Mouse (Mus musculus) kidney, embryonic 16.5 days (tissue): ENCODE results near the gene Flt3l. TPM values are rescaled to one million over a fixed set of nuclear protein-coding genes. Genes with fewer than 3 reads are reported as not detected.
"Not testable (repeated sequence)": the region's sequence is repeated elsewhere in the genome, so short reads cannot be mapped to it uniquely, and the experiment has no call there.

Source experiments
- ATAC-seq: fragments of 200-750 bp; cut with Nextera tagmentation; 2 replicates; pipeline ENCODE4 v1.8.0; 2017; ENCODE audit warnings: moderate TSS enrichment; ENCODE audit not compliant: low FRiP score, low TSS enrichment
- H3K27ac ChIP-seq: fragments of 300-500 bp; sonication (generic); 2 replicates; pipeline ENCODE4 v1.5.1; 2014; ENCODE audit warnings: low read length
- H3K27me3 ChIP-seq: fragments of 300-500 bp; sonication (generic); 2 replicates; pipeline ENCODE4 v1.6.1; 2014; ENCODE audit warnings: low read length, control low read depth, mixed read lengths; ENCODE audit not compliant: insufficient read depth
- H3K36me3 ChIP-seq: fragments of 300-500 bp; sonication (generic); 2 replicates; pipeline ENCODE4 v1.6.1; 2014; ENCODE audit warnings: low read length, control low read depth, mixed read lengths; ENCODE audit not compliant: insufficient read depth
- H3K4me1 ChIP-seq: fragments of 300-500 bp; sonication (generic); 2 replicates; pipeline ENCODE4 v1.6.1; 2014; ENCODE audit warnings: low read length, control low read depth, mixed read lengths; ENCODE audit not compliant: insufficient read depth
- H3K4me2 ChIP-seq: fragments of 300-500 bp; sonication (generic); replicated peaks from 2 replicates; pipeline ENCODE4 v1.6.1; 2014; ENCODE audit warnings: low read depth, low read length
- H3K4me3 ChIP-seq: fragments of 300-500 bp; sonication (generic); 2 replicates; pipeline ENCODE4 v1.5.1; 2014; ENCODE audit warnings: mild to moderate bottlenecking, low read length
- H3K9ac ChIP-seq: fragments of 300-500 bp; sonication (generic); replicated peaks from 2 replicates; pipeline ENCODE4 v1.6.1; 2014; ENCODE audit warnings: low read length
- H3K9me3 ChIP-seq: fragments of 300-500 bp; sonication (generic); 2 replicates; pipeline ENCODE4 v1.6.1; 2016; ENCODE audit warnings: low read length, control low read depth
- WGBS: fragments of 180-500 bp; shearing (Covaris S2); extraction: QIAGEN DNeasy Blood & Tissue Kit; methylation state at CpG from one replicate; pipeline ENCODE4 v1.1.7; 2014; 5-methylcytosine and 5-hydroxymethylcytosine counted together
- polyA plus RNA-seq: library from polyadenylated mRNA; unstranded; fragments of >200 nt; fragmentation: Nextera tagmentation; extraction: Ambion mirVana; gene quantifications from 2 replicates; pipeline ENCODE4 v1.2.1, GENCODE M21; 2015

Gene Flt3l
- polyA plus RNA-seq, 1 experiment from 2014 or later = 1.9 TPM

DNA sequence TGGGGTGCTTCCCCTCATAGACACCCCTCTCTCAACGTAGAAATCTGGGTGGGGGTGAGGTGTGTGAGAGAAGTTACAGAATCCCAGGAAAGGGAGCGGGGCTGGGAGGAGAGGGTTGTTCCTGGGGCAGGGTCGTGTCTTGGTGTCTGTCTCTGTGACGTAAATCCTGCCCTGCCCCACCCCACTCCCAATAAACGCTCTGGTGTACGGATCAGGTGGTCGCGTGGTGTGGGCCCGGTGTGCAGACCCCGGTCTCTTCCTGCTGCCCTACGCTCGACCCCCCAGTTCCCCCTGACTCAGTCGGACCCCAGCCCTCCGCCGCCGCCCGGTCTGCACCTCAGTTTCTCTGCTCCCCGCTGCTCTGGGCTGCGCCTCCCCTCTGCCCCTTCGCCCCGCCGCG lies 39.7 kb upstream of the Flt3l start:
- H3K9ac ChIP-seq = no peak overlapping the region
- ATAC-seq = no peak

DNA sequence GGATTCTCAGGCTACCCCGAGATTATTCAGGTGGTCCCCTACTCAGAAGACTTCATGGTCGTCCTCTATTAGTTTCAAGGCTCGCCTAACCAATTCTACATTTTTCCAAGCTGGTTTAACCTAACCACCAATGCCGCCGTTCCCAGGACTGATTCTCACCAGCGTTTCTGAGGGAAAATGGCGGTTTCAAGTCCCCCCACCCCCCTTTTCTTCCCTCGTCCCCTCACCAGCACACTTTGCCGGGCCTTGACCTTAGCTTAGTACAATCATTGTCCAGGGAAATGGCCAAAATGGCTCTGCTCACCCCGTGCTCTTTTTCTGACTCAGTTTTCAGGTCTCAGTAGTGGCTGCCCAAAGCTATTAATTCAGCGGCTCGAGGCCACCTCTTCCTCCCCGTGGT lies 39.2 kb upstream of the Flt3l start:
- H3K9ac ChIP-seq = no peak overlapping the region
- peaks cover 14% of the 10 kb centered on the region; the same call in 1 of the 2 replicates for H3K4me1 ChIP-seq
- no peak overlapping the region for H3K4me3 ChIP-seq
- WGBS = 3% methylated on average over 13 of the region's 13 CpGs
- no peak overlapping the region for H3K27ac ChIP-seq
- H3K27me3 ChIP-seq = peaks cover 77% of the 10 kb centered on the region
- no peak for ATAC-seq
- peaks cover 1% of the 10 kb centered on the region for H3K9me3 ChIP-seq
- H3K4me2 ChIP-seq = no peak overlapping the region
- H3K36me3 ChIP-seq = no peaks in the 10 kb centered on the region

More for the DNA sequence above, 39.7 kb upstream of the Flt3l start:
- Histone ChIP-seq H3K4me1 (peaks cover 14% of the 10 kb centered on the region; the same call in 1 of the 2 replicates), H3K4me2 (peak overlapping the region; percentile 41), H3K27me3 (peaks cover 82% of the 10 kb centered on the region), H3K27ac (no peak overlapping the region), H3K4me3 (peak overlapping the region; percentile 28), H3K36me3 (no peaks in the 10 kb centered on the region), H3K9me3 (no peaks in the 10 kb centered on the region)
- WGBS = under 1% methylated on average over 23 of the region's 23 CpGs

DNA sequence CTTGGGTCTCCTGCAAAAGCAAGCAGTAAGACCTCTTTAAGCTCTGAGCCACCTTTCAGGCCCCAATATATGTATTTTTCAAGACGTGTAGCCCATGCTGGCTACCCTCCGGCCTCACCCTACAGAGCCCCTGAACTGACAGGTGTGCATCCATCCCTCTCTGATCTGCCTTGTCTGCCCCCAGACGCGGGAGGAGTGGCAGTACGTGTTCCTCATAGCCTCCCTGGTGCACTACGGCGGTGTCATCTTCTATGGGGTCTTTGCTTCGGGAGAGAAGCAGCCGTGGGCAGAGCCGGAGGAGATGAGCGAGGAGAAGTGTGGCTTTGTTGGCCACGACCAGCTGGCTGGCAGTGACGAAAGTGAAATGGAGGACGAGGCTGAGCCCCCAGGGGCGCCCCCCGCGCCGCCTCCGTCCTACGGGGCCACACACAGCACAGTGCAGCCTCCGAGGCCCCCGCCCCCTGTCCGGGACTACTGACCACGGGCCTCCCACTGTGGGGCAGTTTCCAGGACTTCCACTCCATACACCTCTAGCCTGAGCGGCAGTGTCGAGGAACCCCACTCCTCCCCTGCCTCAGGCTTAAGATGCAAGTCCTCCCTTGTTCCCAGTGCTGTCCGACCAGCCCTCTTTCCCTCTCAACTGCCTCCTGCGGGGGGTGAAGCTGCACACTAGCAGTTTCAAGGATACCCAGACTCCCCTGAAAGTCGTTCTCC lies 38.5 kb upstream of the Flt3l start:
- peaks cover 14% of the 10 kb centered on the region; the same call in 1 of the 2 replicates for H3K4me1 ChIP-seq
- H3K4me2 ChIP-seq = peak overlapping the region; percentile 33; the same call in 1 of the 2 replicates
- WGBS = 3% methylated on average over 29 of the region's 29 CpGs
- peaks cover 8% of the 10 kb centered on the region for H3K9me3 ChIP-seq
- H3K36me3 ChIP-seq = no peaks in the 10 kb centered on the region
- H3K4me3 ChIP-seq = no peak overlapping the region
- H3K9ac ChIP-seq = no peak overlapping the region; the same call in 1 of the 2 replicates
- peaks cover 70% of the 10 kb centered on the region for H3K27me3 ChIP-seq
- peak; percentile 43; the same call in 1 of the 2 replicates for ATAC-seq
- H3K27ac ChIP-seq = no peak overlapping the region

DNA sequence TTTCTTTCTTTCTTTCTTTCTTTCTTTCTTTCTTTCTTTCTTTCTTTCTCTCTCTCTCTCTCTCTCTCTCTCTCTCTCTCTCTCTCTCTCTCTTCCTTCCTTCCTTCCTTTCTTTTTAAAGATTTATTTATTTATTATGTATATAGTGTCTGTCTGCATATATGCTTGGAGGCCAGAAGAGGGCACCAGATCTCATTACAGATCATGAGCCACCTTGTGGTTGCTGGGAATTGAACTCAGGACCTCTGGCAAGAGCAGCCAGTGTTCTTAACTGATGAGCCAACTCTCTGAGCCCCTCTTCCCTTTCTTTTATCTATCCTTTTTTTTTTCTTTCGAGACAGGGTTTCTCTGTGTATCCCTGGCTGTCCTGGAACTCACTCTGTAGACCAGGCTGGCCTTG lies 37.5 kb upstream of the Flt3l start:
- WGBS = 73% methylated on average over 1 of the region's 1 CpGs
- H3K27ac ChIP-seq, H3K4me2 ChIP-seq, ATAC-seq, H3K9ac ChIP-seq, H3K4me3 ChIP-seq, H3K36me3 ChIP-seq: not testable (repeated sequence)
- peaks cover 14% of the 10 kb centered on the region; the same call in 1 of the 2 replicates for H3K4me1 ChIP-seq
- H3K9me3 ChIP-seq = peaks cover 17% of the 10 kb centered on the region
- H3K27me3 ChIP-seq = peaks cover 69% of the 10 kb centered on the region

DNA sequence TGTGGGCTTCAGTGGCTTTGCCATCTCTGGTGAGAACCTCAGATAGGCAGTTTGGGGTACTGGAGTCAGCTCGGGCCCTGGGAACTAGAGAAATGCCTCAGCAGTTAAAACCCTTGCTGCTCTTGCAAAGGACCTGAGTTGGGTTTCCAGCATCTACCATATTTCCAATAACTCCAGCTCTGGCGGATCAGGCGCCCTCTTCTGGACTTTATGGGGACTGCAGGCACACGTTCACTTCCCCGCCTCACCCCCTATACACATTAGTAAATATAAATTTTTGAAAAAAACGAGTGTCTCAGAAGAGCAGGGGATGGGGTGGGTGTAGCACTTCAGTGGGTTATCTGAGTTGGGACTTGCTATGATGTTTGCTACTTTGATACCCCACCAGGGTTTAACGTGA lies 36.7 kb upstream of the Flt3l start:
- Histone ChIP-seq H3K4me1 (peaks cover 14% of the 10 kb centered on the region; the same call in 1 of the 2 replicates), H3K9ac (no peak overlapping the region), H3K4me3 (no peak overlapping the region), H3K4me2 (no peak overlapping the region), H3K36me3 (no peaks in the 10 kb centered on the region), H3K27ac (no peak overlapping the region), H3K9me3 (peaks cover 19% of the 10 kb centered on the region), H3K27me3 (peaks cover 69% of the 10 kb centered on the region)
- 56% methylated on average over 7 of the region's 7 CpGs for WGBS
- ATAC-seq = no peak

DNA sequence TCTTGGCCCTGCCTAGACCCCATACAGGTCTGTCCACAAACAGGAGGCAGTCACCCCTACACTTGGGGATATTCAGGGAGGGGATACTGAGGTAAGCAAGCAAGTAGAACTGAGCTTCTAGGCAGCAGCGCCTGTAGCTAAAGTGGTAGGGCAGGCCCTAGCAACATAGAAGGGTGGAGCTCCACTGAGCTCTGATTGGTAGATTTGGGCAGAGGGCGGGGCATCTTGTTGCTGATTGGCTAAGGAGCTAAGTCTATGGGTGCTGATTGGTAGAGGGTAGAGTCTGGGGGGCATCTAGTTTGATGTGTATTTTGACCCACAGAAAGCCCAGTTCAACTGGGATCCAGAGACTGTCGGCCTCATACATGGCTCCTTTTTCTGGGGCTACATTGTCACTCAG lies 33.3 kb upstream of the Flt3l start:
- WGBS = 91% methylated on average over 3 of the region's 3 CpGs
- ATAC-seq = no peak
- H3K36me3 ChIP-seq = no peaks in the 10 kb centered on the region
- H3K4me2 ChIP-seq = no peak overlapping the region
- H3K27me3 ChIP-seq = peaks cover 68% of the 10 kb centered on the region
- H3K4me3 ChIP-seq = no peak overlapping the region
- H3K9me3 ChIP-seq = peaks cover 19% of the 10 kb centered on the region
- no peak overlapping the region for H3K27ac ChIP-seq
- no peak overlapping the region for H3K9ac ChIP-seq
- 0 out of 2 replicates have a peak, but pooled peaks cover under 1% of the 10 kb centered on the region for H3K4me1 ChIP-seq

DNA sequence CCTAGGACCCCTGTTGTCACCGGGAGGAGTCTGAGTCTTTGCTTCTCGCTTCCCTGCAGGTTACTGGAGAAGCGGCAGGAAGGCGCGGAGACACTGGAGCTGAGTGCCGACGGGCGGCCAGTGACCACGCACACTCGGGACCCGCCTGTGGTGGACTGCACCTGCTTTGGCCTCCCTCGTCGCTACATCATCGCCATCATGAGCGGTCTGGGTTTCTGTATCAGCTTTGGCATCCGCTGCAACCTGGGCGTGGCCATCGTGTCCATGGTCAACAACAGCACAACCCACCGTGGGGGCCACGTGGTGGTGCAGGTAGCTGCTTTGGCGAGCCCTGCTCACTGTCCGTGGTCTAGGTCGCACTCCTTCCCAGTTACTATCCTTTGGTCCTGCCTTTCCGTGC lies 32.4 kb upstream of the Flt3l start:
- 5% methylated on average over 24 of the region's 24 CpGs for WGBS
- no peaks in the 10 kb centered on the region for H3K36me3 ChIP-seq
- no peak overlapping the region for H3K27ac ChIP-seq
- no peak overlapping the region for H3K4me2 ChIP-seq
- peaks cover 69% of the 10 kb centered on the region for H3K27me3 ChIP-seq
- 0 out of 2 replicates have a peak, but pooled peaks have one; percentile 35 for ATAC-seq
- H3K4me3 ChIP-seq = peak overlapping the region; percentile 13; the same call in 1 of the 2 replicates
- no peak overlapping the region for H3K9ac ChIP-seq
- peaks cover 19% of the 10 kb centered on the region for H3K9me3 ChIP-seq
- 0 out of 2 replicates have a peak, but pooled peaks cover 5% of the 10 kb centered on the region for H3K4me1 ChIP-seq

DNA sequence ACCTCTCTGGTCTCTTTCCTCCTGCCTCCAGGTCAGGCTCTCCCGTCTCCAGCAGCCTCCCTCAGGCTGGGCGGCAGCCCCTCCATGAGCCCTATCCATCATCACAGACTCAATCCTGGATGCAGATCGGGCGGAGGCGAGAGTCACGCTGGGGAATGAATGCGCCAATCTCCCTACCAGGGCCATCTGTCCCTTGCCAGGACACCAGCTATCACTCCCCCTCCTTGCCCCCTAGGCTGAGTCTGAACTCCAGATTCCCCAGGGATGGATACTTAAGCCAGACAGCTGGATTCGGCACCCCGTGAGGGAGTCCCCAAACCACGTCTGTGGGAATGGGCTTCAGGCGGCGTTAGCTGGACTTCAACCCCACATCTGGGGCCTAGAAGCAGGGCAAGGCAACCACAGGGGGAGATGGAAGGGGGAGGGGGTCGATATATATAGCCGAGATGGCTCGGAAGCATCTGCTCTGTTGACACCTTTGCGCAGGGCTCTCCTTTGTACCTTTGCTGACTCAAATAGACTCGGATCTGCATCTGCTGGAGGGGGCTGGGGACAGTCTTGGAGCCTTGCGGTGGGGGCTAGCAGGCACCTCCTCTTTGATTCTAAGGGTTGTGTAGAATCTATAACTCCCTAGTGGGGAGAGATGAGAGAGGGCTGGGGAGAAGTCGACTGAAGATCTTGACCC lies 31.7 kb upstream of the Flt3l start:
- no peaks in the 10 kb centered on the region for H3K36me3 ChIP-seq
- H3K4me1 ChIP-seq = 0 out of 2 replicates have a peak, but pooled peaks cover 5% of the 10 kb centered on the region
- H3K4me2 ChIP-seq = no peak overlapping the region
- H3K9ac ChIP-seq = no peak overlapping the region
- no peak for ATAC-seq
- H3K27me3 ChIP-seq = peaks cover 76% of the 10 kb centered on the region
- peaks cover 19% of the 10 kb centered on the region for H3K9me3 ChIP-seq
- WGBS = 3% methylated on average over 19 of the region's 19 CpGs
- H3K4me3 ChIP-seq = no peak overlapping the region
- no peak overlapping the region for H3K27ac ChIP-seq

DNA sequence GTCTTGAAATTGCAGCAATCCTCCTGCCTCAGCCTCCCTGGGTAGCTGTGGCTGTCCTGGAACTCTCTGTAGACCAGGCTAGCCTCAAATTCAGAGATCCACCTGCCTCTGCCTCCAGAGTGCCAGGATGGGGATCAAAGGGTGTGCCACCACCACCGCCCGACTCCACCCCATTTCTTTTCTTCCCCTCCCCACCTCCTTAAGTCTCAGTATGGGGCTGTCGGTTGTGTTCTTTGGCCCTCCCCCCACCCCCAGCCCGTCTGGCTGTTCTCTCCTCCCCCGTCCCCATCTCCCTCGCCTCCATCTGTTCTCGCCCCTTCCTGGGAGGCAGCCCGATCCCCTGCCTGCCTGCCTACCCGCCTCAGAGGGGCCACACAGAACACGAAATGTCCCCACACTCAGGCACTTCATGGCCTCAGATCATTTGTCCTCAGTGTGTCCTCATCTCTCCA lies 30.7 kb upstream of the Flt3l start:
- peaks cover 73% of the 10 kb centered on the region for H3K27me3 ChIP-seq
- H3K36me3 ChIP-seq = no peaks in the 10 kb centered on the region
- no peak overlapping the region for H3K4me2 ChIP-seq
- H3K4me1 ChIP-seq = peaks cover 9% of the 10 kb centered on the region
- H3K9me3 ChIP-seq = peaks cover 19% of the 10 kb centered on the region
- no peak overlapping the region for H3K27ac ChIP-seq
- H3K9ac ChIP-seq = no peak overlapping the region
- 23% methylated on average over 9 of the region's 10 CpGs for WGBS
- no peak overlapping the region for H3K4me3 ChIP-seq
- ATAC-seq = no peak
